ENCODE assay signal across 10 mouse cellular contexts in the genomic region with DNA sequence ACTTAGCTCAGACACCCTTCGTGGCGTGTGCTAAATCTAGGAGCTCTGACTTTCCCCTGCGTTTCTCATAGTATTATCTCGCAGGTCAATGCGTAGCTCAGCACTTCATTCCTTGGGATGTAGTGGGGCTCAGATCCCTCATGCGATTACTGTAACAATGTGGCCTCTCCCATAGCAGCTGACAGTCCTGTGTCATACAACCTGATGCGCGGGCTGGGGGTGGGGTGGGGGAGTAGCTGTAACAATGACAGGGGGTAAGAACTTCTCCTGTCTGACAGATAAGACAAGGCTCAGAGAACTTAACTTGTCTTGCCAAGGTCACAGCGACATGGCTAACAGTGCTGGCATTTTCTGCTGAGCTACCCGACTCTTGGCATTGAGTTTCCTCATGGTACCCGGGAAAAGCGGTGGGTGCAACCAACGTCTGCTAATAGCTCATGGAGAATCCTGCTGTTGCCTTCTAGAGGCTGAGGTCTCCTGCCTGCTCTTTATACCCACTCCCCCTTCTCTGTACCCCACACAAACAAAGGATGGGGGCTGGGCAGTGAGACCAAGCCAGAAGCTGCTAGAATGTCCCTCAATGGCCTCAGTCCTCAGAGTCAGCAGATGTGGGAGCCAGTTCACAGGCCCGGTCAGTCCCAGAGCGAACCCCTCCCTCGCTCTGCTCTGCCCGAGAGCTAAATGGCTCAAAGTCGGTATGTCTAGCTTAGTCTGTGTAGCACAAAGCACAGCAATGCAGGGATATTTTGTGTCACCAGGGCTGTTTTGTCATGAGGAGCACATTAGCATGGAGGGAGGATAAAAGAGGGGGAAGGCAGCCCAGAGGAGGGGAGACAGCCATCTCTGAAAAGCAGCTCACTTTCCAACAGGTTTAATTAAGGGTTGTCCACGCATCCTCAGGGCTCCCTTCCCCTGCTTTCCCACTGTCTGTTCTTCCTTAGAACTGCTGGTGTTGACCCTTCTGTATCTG. TPM values are rescaled to one million over a fixed set of nuclear protein-coding genes. Genes with fewer than 3 reads are reported as not detected.
DNase-seq lines count a peak whose midpoint lies in the region; ATAC-seq and TF ChIP-seq lines count a peak whose summit lies in the region.
"Had no signal": no experiment of that assay in that cellular context is flagged by ENCODE, and none has a peak within 500 bp of the region (broad histone marks: within the 10 kb centered on the region; RNA-seq: fewer than 3 reads in every experiment).

No protein-coding gene starts in this region.

- H3K4me1 ChIP-seq in heart, embryonic 10.5 days = peaks cover 65% of the 10 kb centered on the region
- peaks cover 44% of the 10 kb centered on the region for H3K4me1 ChIP-seq in forebrain, embryonic 13.5 days
- peaks cover 26% of the 10 kb centered on the region for H3K4me1 ChIP-seq in midbrain, embryonic 11.5 days (ENCODE audit: control insufficient read depth, insufficient read depth, low read length)

- no peaks in the 10 kb centered on the region for H3K9me3 ChIP-seq in heart, embryonic 10.5 days
- no peaks in the 10 kb centered on the region for H3K9me3 ChIP-seq in forebrain, embryonic 13.5 days (replicated peaks)
- no peaks in the 10 kb centered on the region for H3K9me3 ChIP-seq in midbrain, embryonic 11.5 days (ENCODE audit: control insufficient read depth, low read length)

- H3K4me3 ChIP-seq in heart, embryonic 10.5 days = no peak overlapping the region
- no peak overlapping the region for H3K4me3 ChIP-seq in forebrain, embryonic 13.5 days
- H3K4me3 ChIP-seq in midbrain, embryonic 11.5 days (ENCODE audit: low read depth, low read length) = no peak overlapping the region

- ATAC-seq in forebrain, embryonic 13.5 days = peak; percentile 27
- ATAC-seq in midbrain, embryonic 11.5 days (ENCODE audit: low FRiP score) = peak; percentile 66

- TF ChIP-seq CTCF in brain, embryonic 14.5 days (IDR thresholded peaks at IDR 0.05; ENCODE audit: borderline replicate concordance, extremely low read depth, insufficient read depth, insufficient read length) = no peak

- H3K9ac ChIP-seq in forebrain, embryonic 13.5 days = peak overlapping the region; percentile 34
- peak overlapping the region; percentile 28 for H3K9ac ChIP-seq in midbrain, embryonic 11.5 days (ENCODE audit: low read length)

- H3K36me3 ChIP-seq in heart, embryonic 10.5 days = peaks cover 7% of the 10 kb centered on the region; the same call in 1 of the 2 replicates
- no peaks in the 10 kb centered on the region; the same call in 1 of the 2 replicates for H3K36me3 ChIP-seq in forebrain, embryonic 13.5 days (ENCODE audit: poor library complexity, severe bottlenecking)
- H3K36me3 ChIP-seq in midbrain, embryonic 11.5 days (ENCODE audit: control insufficient read depth, insufficient read depth, low read length) = no peaks in the 10 kb centered on the region; the same call in 1 of the 2 replicates

- H3K27me3 ChIP-seq in heart, embryonic 10.5 days (ENCODE audit: insufficient read depth, poor library complexity, severe bottlenecking) = peaks cover 6% of the 10 kb centered on the region
- no peaks in the 10 kb centered on the region for H3K27me3 ChIP-seq in forebrain, embryonic 13.5 days
- no peaks in the 10 kb centered on the region for H3K27me3 ChIP-seq in midbrain, embryonic 11.5 days (ENCODE audit: control insufficient read depth, insufficient read depth, low read length)

- TF ChIP-seq POLR2A in brain, embryonic 14.5 days (IDR thresholded peaks at IDR 0.05; ENCODE audit: borderline replicate concordance, extremely low read depth, insufficient read depth, insufficient read length, poor library complexity, severe bottlenecking) = no peak

- H3K4me2 ChIP-seq in forebrain, embryonic 13.5 days = no peak overlapping the region
- H3K4me2 ChIP-seq in midbrain, embryonic 11.5 days = no peak overlapping the region

- WGBS in heart, embryonic 10.5 days = 55% methylated on average over 19 of the region's 19 CpGs
- whole genome bisulfite sequencing in forebrain, embryonic 13.5 days = 48% methylated on average over 19 of the region's 19 CpGs
- WGBS in midbrain, embryonic 11.5 days = 67% methylated on average over 19 of the region's 19 CpGs

- H3K27ac ChIP-seq in heart, embryonic 10.5 days = peak overlapping the region; percentile 71
- H3K27ac ChIP-seq in forebrain, embryonic 13.5 days = peak overlapping the region; percentile 76
- H3K27ac ChIP-seq in midbrain, embryonic 11.5 days (ENCODE audit: low read depth, low read length) = peak overlapping the region; percentile 37

- DNase-seq in heart, embryonic 10.5 days (ENCODE audit: low spot score) = no peak
- DNase-seq in heart, adult 8-10 months (ENCODE audit: low spot score) = no peak
- DNase-seq in brain, embryonic 14.5 days (ENCODE audit: low read depth) = peak; percentile 51
- peak; percentile 81 for DNase-seq in midbrain, embryonic 11.5 days (ENCODE audit: low spot score, missing footprints)
- DNase-seq in adrenal gland, adult 8-10 months = no peak
- DNase-seq in spleen, adult 12 weeks (ENCODE audit: low spot score) = no peak
- DNase-seq in spleen, adult 18-20 months = no peak
- DNase-seq: heart, postnatal 4 days; lung, postnatal 14 days had no signal

RNA-seq across cellular contexts. Expression of a gene that starts 45.6 kb away (rescaled TPM):
- polyA plus RNA-seq in heart, embryonic 10.5 days (2016; fragmentation: Nextera tagmentation; extraction: Ambion mirVana) = 30.4 and 45.4 TPM in 2 replicates
- total RNA-seq in heart, adult 8-10 months (2022) = 10 to 100 TPM in 3 of 4 experiments, 1 to 10 TPM in 1; 9.7 to 16.5 (median 14.7) TPM
- polyA plus RNA-seq in brain, embryonic 14.5 days (2012; rRNA removed) = 51.2 and 61.3 TPM in 2 replicates
- 89.8 and 98.0 TPM in 2 replicates for polyA plus RNA-seq in forebrain, embryonic 13.5 days (2015; fragmentation: Nextera tagmentation; extraction: Ambion mirVana)
- polyA plus RNA-seq in midbrain, embryonic 11.5 days (2014; fragmentation: Nextera tagmentation; extraction: Ambion mirVana) = 54.6 and 60.4 TPM in 2 replicates
- 100 to 1,000 TPM in 2 of 4 experiments, 10 to 100 TPM in 2; 90.2 to 151 (median 111) TPM for total RNA-seq in adrenal gland, adult 8-10 months (2022)

Comparison
In these comparisons a context has a peak if more than half of its experiments do, and no peak if none do; other contexts are left out.
1. DNase-seq: peak in brain, embryonic 14.5 days (single experiment) and midbrain, embryonic 11.5 days (single experiment); none in heart, embryonic 10.5 days (single experiment), heart, adult 8-10 months (single experiment), adrenal gland, adult 8-10 months (single experiment), spleen, adult 12 weeks (single experiment) and spleen, adult 18-20 months (0 of 2).
2. Peak in every context shown above with its lines, with median percentiles within 50 percentile points of each other: H3K27ac ChIP-seq.